Mouse (Mus musculus) embryonic facial prominence, embryonic 13.5 days (tissue): ENCODE results near the gene Cd244a. TPM values are rescaled to one million over a fixed set of nuclear protein-coding genes. Genes with fewer than 3 reads are reported as not detected.

Experiments used
- ATAC-seq: fragments of 200-750 bp; cut with Nextera tagmentation; 2 replicates; pipeline ENCODE4 v1.8.0; 2017; ENCODE audit warnings: low read depth; ENCODE audit not compliant: insufficient number of reproducible peaks, insufficient read depth, low FRiP score, low TSS enrichment
- H3K27ac ChIP-seq: fragments of 300-500 bp; sonication (generic); 2 replicates; pipeline ENCODE4 v1.5.1; 2015; ENCODE audit warnings: moderate library complexity, mild to moderate bottlenecking, inconsistent platforms
- H3K27me3 ChIP-seq: fragments of 300-500 bp; sonication (generic); 2 replicates; pipeline ENCODE4 v1.6.1; 2015; ENCODE audit warnings: mild to moderate bottlenecking, inconsistent platforms
- H3K36me3 ChIP-seq: fragments of 300-500 bp; sonication (generic); 2 replicates; pipeline ENCODE4 v1.6.1; 2015; ENCODE audit warnings: mild to moderate bottlenecking, inconsistent platforms
- H3K4me1 ChIP-seq: fragments of 300-500 bp; sonication (generic); 2 replicates; pipeline ENCODE4 v1.6.1; 2015; ENCODE audit warnings: inconsistent platforms
- H3K4me2 ChIP-seq: fragments of 300-500 bp; sonication (generic); 2 replicates; pipeline ENCODE4 v1.6.1; 2015; ENCODE audit warnings: moderate library complexity, mild to moderate bottlenecking, inconsistent platforms
- H3K4me3 ChIP-seq: fragments of 300-500 bp; sonication (generic); 2 replicates; pipeline ENCODE4 v1.5.1; 2015; ENCODE audit warnings: mild to moderate bottlenecking, inconsistent platforms
- H3K9ac ChIP-seq: fragments of 300-500 bp; sonication (generic); 2 replicates; pipeline ENCODE4 v1.6.1; 2015; ENCODE audit warnings: mild to moderate bottlenecking, inconsistent platforms
- H3K9me3 ChIP-seq: fragments of 300-500 bp; sonication (generic); 2 replicates; pipeline ENCODE4 v1.6.1; 2016; ENCODE audit warnings: inconsistent platforms
- WGBS: fragments of 180-500 bp; shearing (Covaris S2); methylation state at CpG from one replicate; pipeline ENCODE4 v1.1.7; 2015; ENCODE audit warnings: mixed read lengths; 5-methylcytosine and 5-hydroxymethylcytosine counted together
- polyA plus RNA-seq: library from polyadenylated mRNA; unstranded; fragments of >200 nt; fragmentation: Nextera tagmentation; extraction: Ambion mirVana; gene quantifications from 2 replicates; pipeline ENCODE4 v1.2.1, GENCODE M21; 2015

Gene Cd244a
- polyA plus RNA-seq, 1 experiment from 2014 or later = not detected

DNA sequence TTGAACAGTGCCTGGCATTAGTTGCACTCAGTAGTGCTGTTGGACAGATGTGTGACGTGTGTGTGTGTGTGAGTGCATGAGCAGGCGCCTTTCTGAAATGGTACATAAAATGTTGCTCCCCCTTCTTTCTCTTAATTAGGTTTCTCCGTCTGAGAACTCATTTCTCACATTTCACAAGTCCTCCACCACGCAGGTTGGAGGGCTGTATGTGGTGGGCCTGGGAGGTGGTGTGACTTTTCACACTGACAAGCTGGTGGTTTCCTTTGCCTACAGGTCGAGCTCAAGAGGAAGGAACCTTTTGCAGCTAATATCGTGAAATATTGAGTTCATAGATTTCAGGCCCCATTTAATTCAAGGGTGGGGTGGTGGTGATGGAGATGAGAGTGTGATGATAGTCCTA lies 70.2 kb downstream of the Cd244a start:
- Histone ChIP-seq H3K4me3 (no peak overlapping the region), H3K4me1 (no peaks in the 10 kb centered on the region), H3K36me3 (no peaks in the 10 kb centered on the region), H3K9ac (no peak overlapping the region), H3K4me2 (no peak overlapping the region), H3K27ac (no peak overlapping the region), H3K9me3 (no peaks in the 10 kb centered on the region), H3K27me3 (no peaks in the 10 kb centered on the region)
- ATAC-seq = no peak
- 75% methylated on average over 6 of the region's 6 CpGs for WGBS

DNA sequence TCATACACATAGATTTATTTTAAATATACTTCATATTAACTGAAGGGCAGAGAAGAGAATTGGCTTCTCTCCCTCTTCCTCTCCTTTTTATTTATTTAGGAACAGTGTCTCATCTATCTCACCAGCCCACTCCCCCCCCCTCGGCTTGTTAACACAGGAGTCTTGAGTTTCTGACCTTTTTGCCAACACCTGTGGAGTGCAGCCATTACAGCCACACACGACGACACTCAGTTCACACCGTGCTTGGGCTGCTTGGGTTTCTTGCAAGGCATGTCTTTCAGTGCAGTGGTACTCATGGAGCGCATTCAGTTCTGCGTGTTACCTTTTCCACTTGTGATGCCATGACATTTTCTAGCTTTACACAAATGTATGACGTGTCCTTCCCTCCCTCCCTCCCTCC lies 71.0 kb downstream of the Cd244a start:
- Histone ChIP-seq H3K9me3 (no peaks in the 10 kb centered on the region), H3K4me1 (no peaks in the 10 kb centered on the region), H3K9ac (no peak overlapping the region), H3K36me3 (no peaks in the 10 kb centered on the region), H3K4me3 (no peak overlapping the region), H3K4me2 (no peak overlapping the region), H3K27ac (no peak overlapping the region), H3K27me3 (no peaks in the 10 kb centered on the region)
- WGBS = 88% methylated on average over 7 of the region's 7 CpGs
- ATAC-seq = no peak

DNA sequence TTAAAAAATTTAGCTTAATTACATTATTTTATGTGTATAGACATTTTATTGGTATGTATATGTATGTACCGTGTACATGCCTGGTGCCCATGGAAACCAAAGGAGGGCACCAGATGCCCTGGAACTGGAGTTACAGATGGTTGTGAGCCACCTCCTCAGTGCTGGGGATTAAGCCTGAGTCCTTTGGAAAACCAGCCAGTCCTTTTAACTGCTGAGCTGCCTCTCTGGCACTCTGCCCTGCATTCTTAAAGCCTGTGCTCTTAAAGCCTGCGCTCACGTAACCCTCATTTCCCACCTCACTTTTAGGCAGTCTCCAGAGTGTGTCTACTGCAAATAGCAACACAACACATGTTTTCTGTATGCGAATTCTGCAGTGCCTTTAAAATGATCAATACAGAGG lies 71.9 kb downstream of the Cd244a start:
- H3K4me1 ChIP-seq = no peaks in the 10 kb centered on the region
- 77% methylated on average over 4 of the region's 4 CpGs for WGBS
- H3K27me3 ChIP-seq = no peaks in the 10 kb centered on the region
- H3K36me3 ChIP-seq = no peaks in the 10 kb centered on the region
- H3K27ac ChIP-seq = no peak overlapping the region
- no peaks in the 10 kb centered on the region for H3K9me3 ChIP-seq
- H3K4me2 ChIP-seq = no peak overlapping the region
- H3K9ac ChIP-seq = no peak overlapping the region
- H3K4me3 ChIP-seq = no peak overlapping the region
- ATAC-seq = no peak

DNA sequence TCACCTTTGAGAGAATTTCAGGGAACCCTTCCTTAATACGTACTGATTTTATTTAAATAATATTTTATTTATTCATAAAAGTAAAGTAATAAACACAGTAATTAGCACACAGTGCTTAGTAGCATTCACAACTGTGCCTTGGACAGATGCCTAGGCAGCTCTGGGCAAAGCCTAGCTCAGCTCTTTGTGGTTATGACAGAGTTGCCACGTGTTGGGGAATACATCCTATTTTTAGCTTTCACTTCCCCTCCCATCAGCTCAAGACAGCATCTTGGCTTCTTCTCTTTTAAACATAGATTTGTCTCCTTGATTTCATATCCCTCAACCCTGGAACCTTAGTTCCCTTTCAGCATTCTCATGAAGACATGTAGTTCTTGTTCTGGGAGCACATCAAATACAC lies 72.5 kb downstream of the Cd244a start:
- Histone ChIP-seq H3K4me1 (no peaks in the 10 kb centered on the region), H3K9ac (no peak overlapping the region), H3K9me3 (no peaks in the 10 kb centered on the region), H3K27ac (no peak overlapping the region), H3K27me3 (no peaks in the 10 kb centered on the region), H3K4me2 (no peak overlapping the region), H3K4me3 (no peak overlapping the region), H3K36me3 (no peaks in the 10 kb centered on the region)
- 65% methylated on average over 2 of the region's 2 CpGs for WGBS
- ATAC-seq = no peak

DNA sequence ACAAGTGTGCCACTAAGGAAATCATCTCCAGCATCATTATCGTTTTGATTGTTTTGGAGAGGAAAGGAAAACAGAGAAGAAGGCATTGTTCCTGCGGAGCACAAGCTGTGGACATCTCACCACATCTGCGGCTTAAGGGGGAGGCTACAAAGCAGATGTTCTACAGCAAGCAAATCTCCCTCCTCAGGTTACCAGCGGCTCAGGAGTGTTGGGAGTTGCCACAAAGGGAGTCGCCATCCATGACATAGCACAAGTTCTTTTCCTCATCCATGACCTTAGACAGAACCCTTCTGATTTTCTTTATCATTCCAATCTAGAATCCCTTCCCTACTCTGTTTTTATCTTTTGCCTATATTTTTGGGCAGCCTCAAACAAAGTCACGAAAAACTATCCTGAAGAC lies 76.7 kb downstream of the Cd244a start:
- no peak for ATAC-seq
- WGBS = 54% methylated on average over 6 of the region's 6 CpGs
- Histone ChIP-seq H3K27me3 (no peaks in the 10 kb centered on the region), H3K4me1 (no peaks in the 10 kb centered on the region), H3K4me2 (no peak overlapping the region), H3K36me3 (no peaks in the 10 kb centered on the region), H3K27ac (no peak overlapping the region), H3K9me3 (no peaks in the 10 kb centered on the region), H3K9ac (no peak overlapping the region), H3K4me3 (no peak overlapping the region)

DNA sequence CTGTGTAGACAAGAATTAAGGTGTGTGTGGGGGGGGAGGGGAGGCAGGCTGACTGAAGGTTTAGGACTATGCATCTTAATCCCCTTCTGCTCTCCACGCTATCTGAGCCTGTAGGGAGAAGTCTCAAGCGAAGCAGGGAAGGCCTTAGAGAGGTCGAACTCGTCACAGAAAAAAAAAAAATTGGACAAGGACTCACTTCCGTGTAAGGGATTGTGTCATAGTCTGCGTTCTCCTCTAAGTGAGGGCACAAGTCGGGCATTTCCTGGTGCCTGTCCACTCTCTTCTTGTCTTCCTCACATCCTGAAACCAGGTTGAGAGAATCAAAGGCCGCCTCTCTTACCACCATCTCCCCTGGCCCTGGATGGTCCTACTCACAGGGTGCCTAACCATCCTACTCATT lies 78.1 kb downstream of the Cd244a start:
- no peaks in the 10 kb centered on the region for H3K36me3 ChIP-seq
- H3K27me3 ChIP-seq = no peaks in the 10 kb centered on the region
- H3K4me2 ChIP-seq = no peak overlapping the region
- H3K9me3 ChIP-seq = no peaks in the 10 kb centered on the region
- WGBS = 76% methylated on average over 8 of the region's 8 CpGs
- no peak for ATAC-seq
- H3K9ac ChIP-seq = no peak overlapping the region
- no peak overlapping the region for H3K4me3 ChIP-seq
- no peak overlapping the region for H3K27ac ChIP-seq
- H3K4me1 ChIP-seq = no peaks in the 10 kb centered on the region

DNA sequence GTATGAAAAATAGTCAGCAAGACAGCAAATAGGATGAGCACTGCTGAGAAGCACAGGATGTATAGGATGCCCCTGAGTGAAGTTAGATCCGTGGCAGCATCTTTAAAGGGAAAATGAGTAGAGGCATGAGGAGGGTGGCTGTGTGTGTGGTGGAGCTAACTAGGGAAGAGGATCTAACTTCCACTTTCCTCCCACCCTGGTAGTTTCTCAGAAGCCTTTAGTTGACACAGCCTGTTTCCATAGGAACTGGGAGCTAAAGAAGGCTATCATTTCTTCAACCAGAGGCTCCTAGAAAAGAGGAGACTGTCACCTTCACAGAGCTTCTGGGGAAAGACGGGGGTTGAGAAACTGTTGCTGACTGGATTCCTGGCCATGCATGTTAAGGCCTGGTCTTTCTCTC lies 79.7 kb downstream of the Cd244a start:
- Histone ChIP-seq H3K27ac (no peak overlapping the region), H3K4me3 (no peak overlapping the region), H3K4me1 (no peaks in the 10 kb centered on the region), H3K9ac (no peak overlapping the region), H3K4me2 (no peak overlapping the region), H3K9me3 (no peaks in the 10 kb centered on the region), H3K36me3 (no peaks in the 10 kb centered on the region), H3K27me3 (no peaks in the 10 kb centered on the region)
- ATAC-seq = no peak
- 75% methylated on average over 2 of the region's 2 CpGs for WGBS

DNA sequence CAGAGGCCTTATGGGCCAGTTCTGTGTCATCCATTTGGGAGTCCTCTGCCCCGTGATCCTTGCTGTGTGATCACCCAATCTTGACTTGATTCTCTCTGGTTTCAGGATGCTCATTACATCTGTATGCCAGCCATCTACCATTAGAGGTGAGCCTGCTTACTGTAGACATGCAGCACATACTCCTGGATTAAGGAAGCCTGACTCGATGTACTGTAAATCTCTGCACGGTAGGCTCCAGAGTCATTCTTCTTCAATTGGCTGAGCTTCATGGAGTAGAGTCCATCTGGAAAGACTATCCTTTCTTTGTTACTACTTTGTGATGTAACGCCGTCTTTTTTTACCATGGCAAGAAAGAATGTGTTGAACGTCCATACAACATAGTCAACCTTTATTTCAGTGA lies 81.8 kb downstream of the Cd244a start:
- Histone ChIP-seq H3K4me3 (no peak overlapping the region), H3K27me3 (no peaks in the 10 kb centered on the region), H3K9me3 (no peaks in the 10 kb centered on the region), H3K36me3 (no peaks in the 10 kb centered on the region), H3K9ac (no peak overlapping the region), H3K4me1 (no peaks in the 10 kb centered on the region), H3K4me2 (no peak overlapping the region), H3K27ac (no peak overlapping the region)
- 87% methylated on average over 6 of the region's 6 CpGs for WGBS
- no peak for ATAC-seq

DNA sequence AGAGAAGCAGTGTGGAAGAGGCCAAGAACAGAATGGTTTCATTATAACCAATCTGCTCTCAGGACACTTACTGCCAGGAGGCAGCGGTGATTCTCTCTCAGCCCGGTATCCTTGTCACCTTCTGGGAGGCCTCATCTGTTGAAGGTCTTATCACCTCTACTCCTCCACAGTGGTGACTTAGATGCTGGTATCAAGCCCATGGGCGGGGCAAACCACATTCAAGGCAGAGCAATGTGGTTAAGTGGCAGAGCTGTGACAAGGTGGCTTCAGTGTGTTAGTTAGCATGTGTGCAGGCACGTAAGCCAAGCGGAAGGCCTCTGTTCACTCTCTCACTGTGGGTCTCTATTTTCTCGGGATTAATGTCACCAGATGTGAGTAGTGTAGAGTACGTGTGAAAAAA lies 84.6 kb downstream of the Cd244a start:
- Histone ChIP-seq H3K4me2 (no peak overlapping the region), H3K9me3 (no peaks in the 10 kb centered on the region), H3K27me3 (no peaks in the 10 kb centered on the region), H3K4me1 (no peaks in the 10 kb centered on the region), H3K27ac (no peak overlapping the region), H3K9ac (no peak overlapping the region), H3K4me3 (no peak overlapping the region), H3K36me3 (no peaks in the 10 kb centered on the region)
- 80% methylated on average over 7 of the region's 7 CpGs for WGBS
- ATAC-seq = no peak

DNA sequence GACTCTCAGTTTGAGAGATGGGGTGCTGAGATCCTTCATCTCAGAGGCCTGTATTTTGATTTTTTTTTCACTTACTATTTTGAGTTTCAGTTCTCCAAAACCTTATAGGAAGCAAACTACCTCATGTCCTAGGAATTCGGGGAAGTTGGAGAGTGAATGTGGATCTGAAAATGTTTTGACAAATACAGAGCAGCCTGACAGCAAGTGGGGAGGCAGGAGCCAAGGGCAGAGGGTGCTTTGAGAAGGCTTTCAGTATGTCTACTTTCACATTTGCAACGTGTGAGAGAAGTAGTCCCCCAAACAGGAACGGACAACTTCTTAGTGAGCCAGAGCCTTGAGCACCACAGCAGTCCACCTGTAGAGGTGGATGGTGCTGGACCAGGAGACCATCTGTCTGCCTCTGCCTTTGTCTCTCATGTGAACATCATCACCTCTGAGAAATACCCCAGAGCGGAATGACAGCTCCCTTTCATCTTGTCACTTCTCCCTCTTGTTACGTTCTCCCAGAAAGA lies 87.5 kb downstream of the Cd244a start:
- Histone ChIP-seq H3K27ac (no peak overlapping the region), H3K4me1 (no peaks in the 10 kb centered on the region), H3K4me3 (no peak overlapping the region), H3K9me3 (no peaks in the 10 kb centered on the region), H3K27me3 (no peaks in the 10 kb centered on the region), H3K36me3 (no peaks in the 10 kb centered on the region), H3K4me2 (no peak overlapping the region), H3K9ac (no peak overlapping the region)
- WGBS = 71% methylated on average over 5 of the region's 5 CpGs
- no peak for ATAC-seq

DNA sequence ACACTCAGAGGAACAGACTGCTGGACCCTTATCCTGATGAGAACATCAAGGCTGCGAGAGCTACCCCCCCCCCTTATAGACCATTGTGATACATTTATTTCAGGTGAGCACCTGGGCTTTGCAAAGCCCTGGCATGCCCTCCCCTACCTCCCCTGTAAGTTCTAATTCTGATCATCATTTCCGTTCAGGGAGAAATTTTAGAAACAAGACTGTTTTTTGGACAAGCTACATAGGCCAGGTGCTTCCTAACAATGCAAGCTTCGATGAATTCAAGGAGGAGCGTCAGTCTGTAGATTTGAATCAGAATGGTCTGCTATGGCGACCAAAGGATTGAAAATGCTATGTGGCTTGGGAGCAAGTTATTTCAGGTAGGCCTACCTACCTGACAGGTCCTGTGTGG lies 88.7 kb downstream of the Cd244a start:
- Histone ChIP-seq H3K36me3 (no peaks in the 10 kb centered on the region), H3K9me3 (no peaks in the 10 kb centered on the region), H3K4me2 (no peak overlapping the region), H3K4me1 (no peaks in the 10 kb centered on the region), H3K27me3 (no peaks in the 10 kb centered on the region), H3K4me3 (no peak overlapping the region), H3K9ac (no peak overlapping the region), H3K27ac (no peak overlapping the region)
- no peak for ATAC-seq
- 79% methylated on average over 5 of the region's 5 CpGs for WGBS

DNA sequence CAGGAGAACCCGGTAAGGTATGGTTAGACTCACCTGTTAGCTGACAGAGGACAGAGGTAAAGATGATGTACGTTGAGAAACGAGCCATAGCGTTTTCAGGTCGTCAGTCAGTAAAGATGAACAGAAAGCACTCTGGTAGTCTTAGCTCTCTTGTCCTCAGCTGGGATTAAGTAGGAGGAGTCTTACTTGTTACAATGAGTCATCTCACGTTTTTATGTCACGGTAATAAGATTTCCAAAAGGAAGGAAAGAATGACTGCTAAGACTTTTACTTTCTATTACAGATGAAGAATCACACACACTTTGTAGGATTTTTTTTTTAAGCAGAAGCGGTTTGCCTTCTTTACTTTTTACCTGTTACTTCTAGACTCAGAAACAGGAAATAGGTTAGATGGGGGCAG lies 89.8 kb downstream of the Cd244a start:
- Histone ChIP-seq H3K4me2 (no peak overlapping the region), H3K4me3 (no peak overlapping the region), H3K27me3 (no peaks in the 10 kb centered on the region), H3K36me3 (no peaks in the 10 kb centered on the region), H3K9ac (no peak overlapping the region), H3K9me3 (no peaks in the 10 kb centered on the region), H3K27ac (no peak overlapping the region), H3K4me1 (no peaks in the 10 kb centered on the region)
- 75% methylated on average over 8 of the region's 8 CpGs for WGBS
- ATAC-seq = no peak

DNA sequence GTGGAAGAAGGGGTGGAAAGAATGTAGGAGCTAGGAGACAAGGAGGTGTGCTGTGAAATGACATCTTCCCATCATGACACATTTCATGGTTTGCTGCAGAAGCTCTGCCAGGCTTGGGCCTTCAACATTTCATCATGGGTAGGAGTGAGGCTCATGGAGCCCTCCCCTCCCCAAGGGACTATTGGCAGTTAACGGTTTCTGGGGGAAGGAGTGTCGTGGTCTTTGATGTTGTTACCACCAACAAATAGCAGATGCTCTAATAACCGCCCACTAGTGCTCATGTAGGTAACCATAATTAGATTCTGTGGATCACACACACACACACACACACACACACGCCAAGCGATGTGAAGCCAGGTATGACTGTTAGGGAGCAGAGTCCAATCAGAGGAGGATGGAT lies 93.7 kb downstream of the Cd244a start, which contains the start of gene Slamf7:
TSS of gene Slamf7 (minus strand) at position 302 of the 400 bp plus-strand sequence.
- H3K36me3 ChIP-seq = no peaks in the 10 kb centered on the region
- no peak within 1 kb of the TSS for H3K9ac ChIP-seq
- H3K27ac ChIP-seq = no peak within 1 kb of the TSS
- no peaks in the 10 kb centered on the region for H3K27me3 ChIP-seq
- ATAC-seq = no peak
- 85% methylated on average over 5 of the region's 5 CpGs for WGBS
- H3K9me3 ChIP-seq = no peaks in the 10 kb centered on the region
- H3K4me1 ChIP-seq = no peaks in the 10 kb centered on the region
- no peak within 1 kb of the TSS for H3K4me3 ChIP-seq
- no peak within 1 kb of the TSS for H3K4me2 ChIP-seq
